Mouse (Mus musculus): ENCODE data around the gene Brpf3.

DNA sequence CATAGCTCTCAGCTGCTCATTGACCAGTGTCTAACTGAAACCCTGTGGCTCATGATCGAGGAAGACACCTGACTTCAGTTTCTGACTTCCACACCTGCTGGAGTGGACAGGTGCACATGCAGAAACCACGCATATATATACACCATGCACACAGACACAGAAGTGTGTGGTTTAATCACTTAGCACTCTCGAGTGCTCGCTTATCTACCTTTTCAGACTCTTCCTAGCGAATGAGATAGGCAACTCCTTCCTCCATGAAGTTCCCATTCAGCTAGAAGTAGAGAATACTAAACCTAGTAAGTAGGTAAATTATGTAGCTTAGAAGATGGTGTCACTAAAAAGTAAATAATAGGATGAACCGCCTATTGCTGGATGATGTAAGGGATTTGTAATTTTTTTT, 4.1 kb downstream of the Brpf3 start:
- TF ChIP-seq FLI1 (IDR thresholded peaks at IDR 0.05; ENCODE audit: low read length) (no peak), GATA1 (IDR thresholded peaks at IDR 0.05; ENCODE audit: borderline replicate concordance, low read length) (no peak)

All from megakaryocyte, embryonic 14.5 days (primary cell).